Mouse (Mus musculus): ENCODE data around the gene Epb41l2.

Epb41l2 gene

DNA sequence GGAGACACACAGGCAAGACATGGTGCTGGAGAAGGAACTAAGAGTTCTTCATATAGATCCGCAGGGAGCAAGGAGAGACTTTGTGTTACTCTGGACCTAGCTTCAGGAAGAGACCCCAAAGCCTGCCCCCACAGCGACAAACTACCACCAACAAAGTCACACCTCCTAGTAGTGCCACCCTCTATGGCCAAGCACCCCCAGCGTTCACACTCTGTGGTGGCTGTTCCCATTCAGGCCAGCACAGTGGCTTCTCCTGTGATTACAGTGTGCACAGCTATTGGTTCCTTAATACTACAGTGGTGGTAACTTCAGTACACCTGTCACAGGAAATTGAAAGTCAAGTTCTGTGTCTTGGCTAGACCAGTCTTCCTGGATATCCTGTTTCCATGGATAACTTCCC is 80.3 kb downstream of the Epb41l2 start:
- no peak for DNase-seq

DNA sequence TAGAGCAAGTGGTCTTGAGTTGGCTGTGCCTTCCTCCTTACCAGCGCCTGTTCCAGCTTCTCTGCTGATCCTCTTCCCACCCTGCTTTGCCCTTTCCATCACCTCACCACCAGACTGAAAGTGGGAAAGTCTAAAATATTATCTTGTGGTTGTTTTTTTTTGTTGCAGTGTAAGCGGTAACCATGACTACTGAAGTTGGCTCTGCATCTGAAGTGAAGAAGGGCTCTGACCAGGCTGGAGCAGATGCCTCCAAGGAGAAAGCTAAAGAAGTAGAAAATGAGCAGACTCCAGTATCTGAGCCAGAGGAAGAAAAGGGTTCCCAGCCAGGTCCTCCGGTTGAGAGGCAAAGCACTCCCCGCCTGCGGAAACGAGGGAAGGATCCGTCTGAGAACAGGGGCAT is 81.8 kb downstream of the Epb41l2 start:
- DNase-seq, result no peak

DNA sequence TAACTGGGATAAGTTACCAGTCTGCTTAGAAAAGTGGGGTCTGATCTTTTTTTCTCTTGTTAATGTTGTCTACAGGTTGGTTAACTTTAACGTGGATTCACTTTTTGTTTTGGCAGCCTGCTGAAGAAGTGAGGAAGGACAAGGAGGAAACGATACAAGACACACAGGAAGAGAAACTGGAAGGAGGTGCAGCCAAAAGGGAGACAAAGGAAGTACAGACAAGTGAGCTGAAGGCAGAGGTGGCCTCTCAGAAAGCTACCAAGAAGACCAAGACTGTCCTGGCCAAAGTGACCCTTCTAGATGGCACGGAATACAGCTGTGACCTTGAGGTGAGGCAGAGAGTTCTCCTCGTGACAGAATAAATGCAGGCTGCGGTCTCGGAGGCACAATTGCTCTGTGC is 84.0 kb downstream of the Epb41l2 start:
- no peak for DNase-seq

DNA sequence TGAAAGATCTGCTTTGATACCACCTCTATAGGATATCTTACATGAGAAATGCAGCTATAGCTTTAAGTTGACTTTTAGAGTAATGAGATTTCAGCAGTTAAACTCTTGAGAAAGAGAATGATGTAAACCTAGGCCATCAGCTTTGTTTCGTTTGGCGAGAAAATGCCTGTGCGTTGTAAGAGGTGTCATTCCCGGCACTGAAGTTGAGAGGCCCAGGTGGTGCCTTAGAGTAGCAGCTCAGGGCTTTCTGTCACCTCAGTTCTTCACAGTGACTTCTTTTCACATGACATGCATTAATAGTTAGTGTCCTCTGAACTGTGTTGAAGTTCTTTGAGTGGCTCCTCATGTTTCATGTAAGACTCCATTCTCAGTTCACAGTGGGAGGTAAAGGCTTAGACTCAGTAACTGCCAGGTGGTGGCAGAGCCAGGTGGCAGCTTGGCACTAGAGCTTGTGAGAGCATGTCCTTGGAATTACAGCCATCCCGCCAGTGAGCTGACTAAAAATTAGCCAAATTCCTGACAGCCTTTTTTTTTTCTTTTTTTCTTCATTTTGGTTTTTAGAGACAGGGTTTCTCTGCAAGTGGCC is 84.7 kb downstream of the Epb41l2 start:
- DNase-seq, result no peak

DNA sequence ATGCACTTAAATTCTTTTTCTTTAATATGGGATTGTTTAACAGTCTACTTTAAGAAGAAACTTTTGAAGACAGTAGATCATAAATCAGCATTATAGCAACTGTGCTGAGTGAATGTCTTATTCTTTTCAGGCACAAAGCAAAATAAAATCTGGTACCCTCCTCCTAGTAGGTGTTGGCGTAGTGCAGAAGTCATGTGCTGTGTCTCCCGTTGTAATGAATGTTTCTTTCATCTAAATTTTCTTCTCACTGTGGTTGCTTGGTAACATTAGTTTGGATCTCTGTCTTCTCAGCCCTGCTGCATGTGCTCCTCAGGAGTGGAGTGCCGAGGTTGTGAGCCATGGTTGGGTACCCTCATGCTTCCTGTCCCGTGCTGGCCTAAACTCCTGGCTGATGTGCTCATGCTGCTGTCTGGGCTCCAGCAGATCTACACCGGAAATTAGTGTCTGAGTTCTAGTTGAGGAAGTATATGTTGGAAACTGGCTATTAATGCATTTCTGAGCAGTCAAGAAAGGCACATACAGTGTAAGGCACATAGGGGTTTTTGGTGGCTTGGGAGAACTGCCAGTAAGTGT is 87.4 kb downstream of the Epb41l2 start:
- no peak for DNase-seq

DNA sequence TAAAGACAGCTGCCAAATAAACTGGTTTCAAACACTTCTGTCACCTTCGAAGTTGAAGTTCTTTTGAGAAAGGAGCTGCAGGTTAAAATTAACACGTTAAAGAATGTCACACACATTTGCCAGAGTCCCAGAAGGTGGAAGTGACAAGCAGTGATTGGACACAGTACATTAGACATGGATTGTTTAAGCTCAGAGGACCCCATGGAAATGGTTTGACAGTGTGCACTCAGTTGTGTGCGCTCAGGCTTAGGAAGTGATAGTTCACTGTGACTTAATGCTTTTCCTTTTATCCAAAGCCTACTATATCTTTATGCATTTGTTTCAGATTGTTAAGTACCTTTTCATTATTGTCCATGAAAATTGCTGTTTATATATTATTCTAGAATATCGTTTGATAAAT is 89.1 kb downstream of the Epb41l2 start:
- no peak for DNase-seq

DNA sequence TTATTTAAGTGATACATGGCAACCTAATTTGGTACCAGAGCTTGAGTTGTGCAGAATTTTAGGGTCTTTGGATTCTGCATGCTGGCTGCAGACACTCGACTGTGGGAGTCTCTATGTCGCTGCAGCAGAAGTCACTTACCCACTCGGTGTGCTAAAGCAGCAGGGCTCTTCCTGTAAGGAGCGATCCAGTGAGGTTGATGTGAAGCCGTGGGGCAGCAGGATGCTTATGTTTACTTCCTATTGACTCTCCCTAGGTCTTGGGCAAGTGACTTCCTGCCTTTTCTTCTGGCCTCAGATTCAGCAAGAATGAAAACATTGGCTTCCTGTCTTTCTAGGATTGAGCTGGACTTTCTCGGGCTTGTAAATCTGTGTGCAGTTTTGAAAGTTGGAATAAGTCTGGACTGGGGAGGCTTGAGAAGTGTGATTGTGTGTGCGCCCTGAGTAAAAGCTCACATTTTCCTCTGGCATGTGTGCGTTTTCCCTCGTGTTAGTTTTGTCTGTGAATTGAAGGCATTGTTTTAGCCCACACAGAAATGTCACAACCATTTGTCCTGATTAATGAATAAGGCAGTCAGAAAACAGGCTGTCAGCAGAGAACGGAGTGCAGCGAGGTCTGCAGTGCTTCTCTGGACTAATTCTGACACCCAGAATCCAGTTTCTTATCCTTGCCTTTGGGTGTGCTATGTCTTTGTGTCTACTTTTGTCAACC is 89.9 kb downstream of the Epb41l2 start:
- no peak for DNase-seq

DNA sequence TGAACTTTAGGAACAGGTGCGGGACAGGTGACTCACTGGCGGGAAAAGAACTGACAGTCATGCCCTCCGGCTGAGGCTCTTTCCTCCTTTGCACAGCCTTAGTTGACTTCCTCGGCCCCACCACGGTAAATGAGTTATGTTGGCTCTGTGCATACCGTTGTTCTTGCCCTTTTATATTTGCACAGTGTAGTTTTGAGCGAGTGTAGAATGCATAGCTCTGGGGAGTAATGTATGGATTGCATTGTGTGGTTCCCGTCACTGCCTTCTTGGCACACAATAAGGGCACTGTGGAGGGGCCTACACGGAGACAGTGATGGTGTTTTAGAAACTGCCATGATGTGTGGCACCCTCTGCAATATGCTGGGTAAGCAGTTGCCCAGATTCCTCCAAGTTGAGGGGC is 93.6 kb downstream of the Epb41l2 start:
- no peak for DNase-seq

DNA sequence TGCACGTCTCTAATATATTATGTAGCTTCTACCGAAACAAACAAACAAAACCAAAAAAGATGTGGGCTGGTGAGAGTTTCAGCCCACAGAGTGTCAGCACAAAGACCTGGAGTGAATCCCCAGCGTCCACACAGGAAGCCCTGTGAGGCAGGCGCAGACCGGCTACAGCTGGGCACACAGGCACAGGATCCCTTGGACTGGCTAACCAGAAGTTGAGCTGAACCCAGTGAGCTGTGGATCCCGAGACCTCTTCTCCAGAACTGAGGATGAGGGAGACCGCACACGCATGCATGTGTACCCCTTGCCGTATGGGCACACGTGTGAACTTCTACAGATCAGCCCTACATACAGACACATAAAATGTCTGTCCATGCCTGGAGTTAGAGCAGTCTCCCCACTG is 94.2 kb downstream of the Epb41l2 start:
- no peak for DNase-seq

DNA sequence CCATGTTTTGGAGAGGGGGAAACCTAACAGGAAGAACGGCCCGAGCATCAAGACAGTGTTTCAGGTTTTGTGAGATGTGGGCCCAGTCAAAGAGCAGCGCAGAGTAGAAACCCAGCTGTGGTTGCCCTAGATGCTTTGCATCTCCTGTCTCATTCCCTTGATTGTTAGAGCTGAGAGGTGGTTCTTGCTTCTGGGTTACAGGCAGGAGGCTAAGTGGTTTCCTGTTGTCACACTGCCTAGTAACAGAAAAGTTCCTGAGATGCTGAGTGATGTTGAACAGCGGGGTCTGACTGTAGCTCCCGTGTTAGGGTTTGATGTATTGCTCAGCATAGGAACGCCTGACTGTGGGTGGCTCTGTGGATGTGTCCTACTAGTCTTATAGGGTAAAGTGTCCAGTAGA is 97.5 kb downstream of the Epb41l2 start:
- DNase-seq, result no peak

DNA sequence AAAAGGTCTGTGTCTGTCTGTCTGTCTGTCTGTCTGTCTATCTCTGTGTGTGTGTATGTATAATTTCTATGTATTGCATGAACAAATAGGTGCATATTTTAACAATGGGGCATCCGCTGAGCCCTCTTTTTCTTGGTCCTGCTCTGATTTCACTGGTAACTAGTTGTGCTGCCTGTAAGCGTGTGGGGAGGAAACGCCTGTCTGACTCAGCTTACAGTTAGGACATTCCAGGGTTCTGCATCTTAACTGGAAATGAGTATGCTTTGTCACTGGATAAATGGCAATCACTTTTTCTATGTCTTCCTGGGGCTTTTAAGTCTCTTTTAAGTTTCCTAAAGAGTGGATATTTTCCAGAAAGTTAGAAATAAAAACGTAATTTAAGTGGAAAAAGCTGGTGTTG is 98.4 kb downstream of the Epb41l2 start:
- DNase-seq, result no peak

DNA sequence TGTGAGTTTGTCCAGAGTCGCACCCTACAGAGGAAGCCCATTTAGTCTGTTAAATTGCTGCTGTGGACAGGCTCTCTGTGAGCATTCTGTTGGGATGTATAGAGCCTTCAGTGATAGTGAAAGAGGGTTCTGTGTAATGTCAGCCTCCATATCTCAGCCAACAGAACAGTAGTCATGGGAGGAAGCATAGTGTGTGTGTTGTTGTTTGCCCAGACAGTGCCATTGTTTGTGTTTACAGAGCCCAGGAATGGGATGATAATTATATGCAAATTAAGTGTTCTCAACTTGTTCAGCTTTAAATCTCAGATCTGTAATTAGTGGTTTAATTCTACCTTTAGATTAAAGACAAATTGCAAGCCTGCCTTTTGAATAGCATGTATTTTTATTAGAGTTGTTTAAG is 102.2 kb downstream of the Epb41l2 start:
- DNase-seq, result no peak

DNA sequence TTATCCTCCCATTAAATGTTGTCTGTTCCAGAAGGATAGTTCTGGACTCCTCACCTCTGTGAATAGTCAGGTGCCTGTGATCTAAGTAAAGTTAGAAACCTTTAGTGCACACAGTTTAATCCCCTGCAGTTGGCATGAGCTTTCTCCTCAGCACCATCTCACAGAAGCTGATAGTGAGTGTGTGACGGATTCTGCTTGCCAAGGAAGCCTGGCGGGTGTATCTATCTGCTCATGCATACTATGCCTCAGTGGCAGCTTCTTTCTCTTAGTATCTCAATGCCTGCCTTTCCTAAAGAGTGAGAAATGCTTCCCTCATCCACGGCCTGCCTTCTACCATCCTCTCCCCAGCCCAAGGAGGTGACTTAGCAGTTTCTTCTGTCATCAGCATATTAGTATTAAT is 103.1 kb downstream of the Epb41l2 start:
- DNase-seq, result no peak

DNA sequence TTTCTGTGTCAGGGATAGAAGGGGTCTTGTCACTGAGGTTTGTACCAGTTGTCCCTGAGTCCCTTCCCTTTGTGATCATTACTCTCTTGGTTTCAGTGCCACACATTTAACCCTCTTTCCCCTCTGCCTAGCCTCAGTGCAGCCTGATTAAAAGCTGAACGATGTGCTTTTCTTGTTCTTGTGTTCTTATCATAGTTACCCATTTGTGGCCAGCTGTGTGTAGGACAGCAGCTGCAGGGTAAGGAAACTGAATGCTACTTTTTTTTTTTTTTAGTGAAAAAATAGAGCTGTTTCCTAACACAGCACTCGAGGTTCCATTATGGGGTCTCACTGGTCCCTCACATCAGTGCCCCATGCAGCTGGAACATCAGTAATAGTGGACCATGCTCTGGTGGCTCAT is 106.9 kb downstream of the Epb41l2 start:
- no peak for DNase-seq

DNA sequence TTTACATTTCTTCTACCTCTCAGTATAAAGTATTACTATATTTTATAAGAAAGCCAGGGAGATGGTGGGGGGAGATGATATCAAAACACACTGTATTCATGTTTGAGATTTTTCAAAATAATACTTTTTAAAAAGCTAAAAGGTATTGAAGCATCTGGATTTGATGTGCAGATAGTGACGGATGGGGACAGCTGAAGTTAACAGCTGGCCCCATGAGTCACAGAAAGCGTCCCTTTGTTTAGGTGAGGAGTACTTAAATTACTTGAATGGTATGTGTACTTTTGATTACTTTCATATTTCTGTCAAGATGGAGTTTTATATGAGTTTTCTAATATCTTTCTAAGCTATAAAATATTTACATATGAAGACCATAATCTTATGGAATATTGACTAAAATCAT is 112.3 kb downstream of the Epb41l2 start:
- DNase-seq, result no peak

DNA sequence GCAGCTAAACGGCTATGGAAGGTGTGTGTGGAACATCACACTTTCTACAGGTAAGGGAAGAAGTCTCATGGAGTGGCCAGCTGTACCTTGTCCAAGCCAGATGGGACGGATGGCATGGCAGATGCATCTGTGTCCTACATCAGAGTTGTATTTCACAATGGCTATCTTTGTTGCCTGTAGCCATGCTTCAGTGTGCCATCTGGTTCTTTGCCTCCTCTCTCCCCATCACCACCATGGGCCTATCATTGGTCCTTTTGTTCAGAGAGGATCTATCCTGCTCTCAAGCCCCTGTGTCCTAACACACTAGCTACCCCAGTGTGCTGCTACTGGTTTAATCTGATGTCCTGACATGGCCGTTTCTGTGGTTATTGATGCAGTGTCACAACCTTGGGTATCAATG is 120.1 kb downstream of the Epb41l2 start:
- no peak for DNase-seq

DNA sequence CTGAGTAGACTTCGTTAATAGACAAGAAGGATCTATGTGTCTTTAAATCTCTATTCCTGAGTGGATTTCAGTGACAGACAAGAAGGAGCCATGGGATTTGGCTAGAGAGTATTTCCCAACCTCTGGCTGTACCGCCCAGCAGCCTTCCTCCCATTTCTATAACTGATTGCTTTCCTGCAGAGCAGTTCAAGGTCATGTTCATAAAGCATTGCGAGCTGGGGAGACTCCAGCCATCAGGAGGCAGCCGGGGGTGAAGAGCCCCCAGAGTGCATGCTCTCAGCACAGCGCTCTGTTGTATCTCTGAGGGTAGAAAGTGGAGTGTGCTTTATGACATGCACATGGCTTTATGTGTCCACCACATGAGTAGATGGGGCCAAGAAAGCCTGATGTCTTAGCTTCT is 123.2 kb downstream of the Epb41l2 start:
- DNase-seq, result no peak

DNA sequence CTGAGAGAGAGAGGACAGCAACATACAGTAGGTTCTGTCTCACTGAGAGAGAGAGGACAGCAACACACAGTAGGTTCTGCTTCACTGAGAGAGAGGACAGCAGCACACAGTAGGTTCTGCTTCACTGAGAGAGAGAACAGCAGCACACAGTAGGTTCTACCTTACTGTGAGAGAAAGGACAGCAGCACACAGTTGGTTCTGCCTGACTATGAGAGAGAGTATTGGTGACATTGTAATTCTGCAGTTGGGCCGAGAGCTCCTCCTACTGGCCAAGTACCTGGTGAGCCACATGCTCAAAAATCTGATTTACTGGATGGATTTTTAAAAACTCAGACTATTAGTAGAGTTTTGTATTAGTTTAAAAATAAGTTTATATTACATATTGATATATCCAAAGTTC is 128.9 kb downstream of the Epb41l2 start:
- peak; percentile 81 for DNase-seq

DNA sequence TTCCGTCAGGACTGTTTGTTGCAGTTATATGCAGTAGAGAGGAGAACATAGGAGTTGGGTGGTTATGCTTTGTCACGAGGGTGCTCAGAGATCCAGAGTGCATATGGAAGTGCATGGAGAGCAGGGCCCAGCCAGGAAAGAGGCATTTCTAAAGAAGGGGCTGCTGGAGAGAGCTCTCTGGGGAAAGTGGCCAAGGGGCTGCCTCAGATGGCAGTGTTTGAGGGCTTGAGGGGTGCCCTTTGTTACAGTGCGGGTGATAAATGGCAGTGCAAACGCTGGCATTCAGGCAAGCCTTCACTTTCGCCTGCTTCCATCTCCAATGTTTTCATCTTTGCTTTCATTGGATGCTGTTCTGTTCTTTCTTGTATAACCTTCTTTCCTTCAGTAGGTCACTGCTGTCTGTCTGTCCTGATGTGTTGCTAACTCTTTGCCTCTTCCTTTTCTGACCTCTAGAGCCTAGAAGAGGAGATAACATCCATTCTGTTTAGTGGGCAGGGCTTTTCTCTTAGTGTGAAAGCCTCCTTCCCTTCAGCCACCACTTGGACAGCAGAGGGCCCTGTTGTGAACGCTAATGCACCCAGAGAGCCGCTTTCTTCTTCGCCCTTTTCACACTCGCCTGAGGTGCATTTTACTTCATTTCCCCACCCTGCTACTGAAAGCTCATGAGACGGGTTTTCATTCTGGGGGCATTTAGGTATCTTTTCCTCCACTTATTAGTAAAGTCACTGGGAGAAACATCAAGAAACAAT is 139.9 kb downstream of the Epb41l2 start:
- no peak for DNase-seq

DNA sequence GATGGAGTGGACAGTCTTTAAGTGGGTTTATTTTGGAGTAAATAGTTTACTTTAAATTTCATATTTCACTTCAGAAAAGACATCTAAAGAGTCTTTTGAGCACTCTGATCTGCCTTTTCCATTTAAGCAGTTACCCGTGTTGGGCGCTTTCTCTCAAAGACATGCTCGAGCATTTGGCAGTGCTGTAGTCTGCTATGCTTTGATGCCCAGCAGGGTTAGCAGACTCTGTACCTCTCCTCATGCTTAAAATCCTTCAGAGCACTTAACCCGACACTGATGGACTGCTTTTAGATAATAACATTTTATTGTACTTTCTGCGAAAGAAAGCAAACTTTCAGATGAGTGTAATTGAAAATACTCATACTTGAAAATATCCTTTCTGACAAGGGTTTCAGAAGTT is 143.7 kb downstream of the Epb41l2 start:
- DNase-seq, result no peak

DNA sequence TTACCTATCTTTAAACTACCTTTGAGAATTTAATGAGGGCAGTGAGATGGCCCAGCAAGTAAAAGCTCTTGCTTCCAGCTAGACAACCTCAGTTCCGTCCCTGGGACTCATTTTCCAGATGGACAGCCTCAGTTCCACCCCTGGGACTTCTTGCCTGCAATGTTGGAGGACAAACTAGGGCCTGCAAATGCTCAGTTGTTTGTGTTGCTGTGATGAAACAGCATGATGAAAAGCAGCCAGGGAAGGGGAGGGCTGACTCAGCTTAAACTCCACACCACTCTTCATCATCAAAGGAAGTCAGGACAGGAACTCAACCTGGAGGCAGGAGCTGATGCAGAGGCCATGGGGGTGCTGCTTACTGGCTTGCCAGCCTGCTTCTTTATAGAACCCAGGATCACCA is 154.2 kb downstream of the Epb41l2 start:
- no peak for DNase-seq

DNA sequence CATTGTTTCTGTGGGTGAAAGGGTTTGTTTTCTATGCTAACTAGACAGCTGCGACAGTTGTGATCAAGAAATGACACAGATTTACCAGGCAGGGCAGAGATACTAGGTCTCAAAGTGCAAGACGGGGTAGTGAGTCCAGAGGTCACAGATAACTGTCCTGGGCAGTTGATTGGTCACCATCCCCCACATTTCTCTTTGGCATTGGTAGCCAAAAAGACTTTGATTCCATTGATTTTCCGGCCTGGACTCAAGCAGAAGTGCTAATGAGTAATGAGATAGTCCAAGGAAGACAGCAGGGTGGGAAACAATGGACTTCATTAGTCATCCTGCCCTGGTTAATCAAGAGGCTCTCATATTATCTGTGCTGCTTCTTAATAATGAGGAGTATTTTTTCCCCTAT is 160.4 kb downstream of the Epb41l2 start:
- no peak for DNase-seq

DNA sequence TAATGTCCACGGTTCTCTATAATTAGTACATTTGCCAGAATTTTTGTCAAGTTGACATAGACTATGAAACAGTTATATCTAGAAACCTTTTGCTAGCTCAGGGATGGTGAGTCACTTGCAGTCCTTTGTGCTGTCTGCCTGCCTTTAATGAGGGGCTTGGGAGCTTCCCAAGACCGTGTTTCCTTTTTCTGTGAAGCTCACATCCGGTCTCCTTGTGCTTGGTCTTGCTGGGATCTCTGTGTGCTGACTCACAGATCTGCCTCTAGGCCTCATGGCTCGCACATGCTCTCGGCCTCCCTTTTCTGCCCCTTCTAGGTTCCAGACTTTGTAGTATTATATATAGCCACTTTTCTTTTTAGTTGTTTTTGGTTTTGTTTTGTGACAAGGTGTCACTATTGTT is 160.8 kb downstream of the Epb41l2 start:
- DNase-seq, result no peak

DNA sequence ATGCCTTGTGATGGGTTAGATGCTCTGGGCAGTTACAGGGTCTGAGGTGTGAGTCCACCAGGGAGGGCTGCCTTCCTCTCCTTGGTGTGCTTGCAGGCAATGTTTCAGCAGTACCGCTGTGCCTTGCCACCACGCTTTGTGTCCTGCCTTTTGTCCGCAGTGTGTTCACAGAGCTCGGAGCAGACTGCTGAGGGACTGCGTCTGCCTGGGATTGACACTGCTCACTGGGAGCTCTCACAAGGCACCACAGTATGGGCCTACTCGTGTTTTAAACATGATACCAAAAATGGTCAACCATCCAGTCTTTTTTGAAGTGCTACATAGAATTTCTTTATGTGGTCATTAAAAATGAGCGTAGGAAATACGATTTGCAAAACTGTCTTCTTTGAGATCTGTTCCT is 164.1 kb downstream of the Epb41l2 start:
- no peak for DNase-seq

Measured in right cerebral cortex, postnatal 4 days (tissue).